Mouse (Mus musculus): ENCODE measurements around the gene Fpr1. TPM values are rescaled to one million over a fixed set of nuclear protein-coding genes. Genes with fewer than 3 reads are reported as not detected.
"Not testable (repeated sequence)": the region's sequence is repeated elsewhere in the genome, so short reads cannot be mapped to it uniquely, and the experiment has no call there.

Gene Fpr1
- polyA plus RNA-seq (2012; rRNA removed) = 0.75 and 0.79 TPM in 2 replicates

DNA sequence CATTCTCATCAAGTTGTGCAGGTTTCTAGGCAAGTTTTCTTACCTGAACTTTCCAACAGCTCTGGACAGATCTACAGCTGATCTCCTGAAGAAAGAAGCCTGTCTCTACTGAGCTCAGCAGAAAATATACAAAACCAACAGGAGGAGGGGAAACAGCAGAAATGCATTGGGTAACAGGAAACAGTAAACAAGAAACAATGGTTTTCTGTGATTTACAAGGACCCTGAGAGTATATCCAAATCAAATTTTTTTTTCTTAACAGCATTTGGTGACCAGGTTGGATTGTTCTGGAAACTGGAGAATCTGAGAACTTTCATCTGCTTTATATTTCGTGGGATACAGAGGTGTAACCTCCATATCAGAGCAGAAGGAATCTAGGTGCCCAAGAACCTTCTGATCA is at the start of gene Fpr1:
Gene Fpr1 (minus strand): TSS at position 101 of the 400 bp plus-strand sequence.
- WGBS = 48% methylated on average over 1 of the region's 1 CpGs
- no peak for DNase-seq (ENCODE audit: low read depth, low spot score)

- no peak for DNase-seq (ENCODE audit: low read depth, low spot score)
These were observed 34.0 kb upstream of the Fpr1 start for GRCm38 (mm10) chr17:17917782-17918181.

- no peak for DNase-seq (ENCODE audit: low read depth, low spot score)
- WGBS = 96% methylated on average over 1 of the region's 1 CpGs
These were observed 33.6 kb upstream of the Fpr1 start for GRCm38 (mm10) chr17:17917376-17917775.

GRCm38 (mm10) chr17:17912618-17913017 is 28.9 kb upstream of the Fpr1 start:
- WGBS = 86% methylated on average over 8 of the region's 8 CpGs
- not testable (repeated sequence) for DNase-seq (ENCODE audit: low read depth, low spot score)

- WGBS = 16% methylated on average over 51 of the region's 51 CpGs
- DNase-seq (ENCODE audit: low read depth, low spot score) = peak; percentile 25
These were observed 26.1 kb upstream of the Fpr1 start for GRCm38 (mm10) chr17:17909636-17910421.

DNA sequence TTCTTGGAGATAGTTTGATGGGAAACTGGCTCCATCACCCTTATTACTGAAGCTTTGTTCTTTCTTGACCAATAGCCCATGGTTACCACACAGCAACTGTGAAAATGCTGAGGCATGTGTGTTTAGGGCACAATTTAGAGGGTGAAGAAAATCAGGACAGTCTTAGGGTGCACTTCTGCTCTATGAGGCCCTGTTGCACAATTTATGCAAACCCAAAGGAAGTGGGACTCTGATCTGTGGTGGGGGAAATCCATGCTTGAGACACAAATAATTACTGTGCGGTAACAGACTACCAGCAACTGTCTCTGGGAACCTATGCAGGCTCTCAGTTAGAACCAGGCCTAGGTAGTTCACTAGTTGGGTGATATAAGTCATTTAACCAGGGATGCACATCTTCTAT is 17.0 kb upstream of the Fpr1 start:
- WGBS = 74% methylated on average over 1 of the region's 1 CpGs
- no peak for DNase-seq (ENCODE audit: low read depth, low spot score)

DNA sequence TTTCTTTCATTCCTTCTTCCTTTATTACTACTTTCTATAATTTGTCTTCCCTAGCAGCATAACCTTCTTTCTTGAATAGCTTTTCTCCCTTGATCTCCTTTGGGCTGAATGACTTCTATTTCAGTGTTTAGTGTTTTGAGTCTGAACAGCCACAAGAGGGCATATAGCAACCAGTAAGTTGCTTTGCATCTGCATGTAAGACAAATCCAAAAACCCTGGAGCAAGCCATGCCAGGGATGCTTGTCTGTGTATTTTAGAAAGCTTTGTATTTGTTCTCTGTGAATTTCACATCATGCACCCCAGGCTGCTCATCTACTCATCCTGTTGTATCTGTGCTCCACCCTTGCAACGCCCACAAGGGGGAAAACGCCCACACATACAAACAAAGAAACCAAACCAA is 15.5 kb upstream of the Fpr1 start:
- WGBS = 64% methylated on average over 2 of the region's 2 CpGs

DNA sequence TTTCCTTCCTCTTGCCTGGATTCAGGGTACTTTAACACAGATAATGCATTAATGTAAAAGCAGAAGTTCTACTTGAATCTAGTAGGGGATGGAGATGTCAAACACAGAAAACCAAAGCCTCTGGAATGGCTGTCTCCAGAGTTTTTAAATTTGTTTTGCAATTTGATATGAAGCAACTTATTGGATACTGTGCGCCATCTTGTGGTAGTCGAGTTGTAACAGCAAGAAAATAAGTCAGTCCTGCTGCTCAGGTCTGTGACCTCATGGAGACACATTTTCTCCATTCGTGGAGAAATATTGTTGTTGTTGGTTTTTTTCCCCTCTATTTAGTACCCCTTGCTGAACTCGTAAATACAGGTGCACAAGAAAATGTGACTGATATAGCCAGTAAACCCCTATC is 12.3 kb upstream of the Fpr1 start:
- WGBS = 2% methylated on average over 4 of the region's 4 CpGs
- DNase-seq (ENCODE audit: low read depth, low spot score) = peak; percentile 31

More for the DNA sequence above, 15.5 kb upstream of the Fpr1 start:
- DNase-seq (ENCODE audit: low read depth, low spot score) = no peak

DNA sequence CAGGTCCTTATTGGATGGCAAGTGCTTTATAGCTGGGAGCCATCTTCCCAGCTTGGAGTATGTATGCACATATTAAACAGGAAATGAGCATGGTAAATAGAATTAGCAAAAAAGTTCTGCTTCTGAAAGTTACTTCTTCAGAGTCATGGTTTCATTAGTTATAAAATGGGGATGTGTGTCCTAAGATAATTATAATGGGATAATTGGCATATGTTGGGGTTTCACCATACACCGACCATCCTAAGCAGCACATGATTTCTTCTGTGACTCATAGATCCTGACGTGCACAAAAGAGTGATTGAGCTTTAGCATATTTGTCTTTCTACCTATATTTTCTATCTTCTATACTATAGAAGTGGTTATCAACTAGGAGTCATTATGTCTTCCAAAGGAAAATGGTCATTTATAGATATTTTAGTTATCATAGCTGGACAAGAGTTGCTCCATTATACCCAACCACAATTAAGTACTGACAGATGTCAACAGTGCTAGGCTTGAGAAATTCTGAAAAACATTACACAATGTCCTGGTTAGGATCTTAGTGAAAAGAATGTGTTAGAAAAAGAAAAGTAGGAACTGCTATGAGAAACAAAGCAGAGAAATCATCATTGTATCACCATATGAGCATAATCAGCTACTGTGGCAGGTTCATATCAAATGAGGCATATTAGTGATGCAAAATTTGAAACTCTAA is 6.1 kb upstream of the Fpr1 start:
- WGBS = 72% methylated on average over 2 of the region's 2 CpGs
- DNase-seq (ENCODE audit: low read depth, low spot score) = no peak

- 42% methylated on average over 1 of the region's 1 CpGs for WGBS
- DNase-seq (ENCODE audit: low read depth, low spot score) = no peak
These were observed 4.1 kb upstream of the Fpr1 start, which contains the start of the genes Fpr2 and Fpr3 for GRCm38 (mm10) chr17:17887774-17888248. TSS of gene Fpr2 (plus strand) at chr17:17887824. TSS of gene Fpr3 (plus strand) at chr17:17887852.

- no peak for DNase-seq (ENCODE audit: low read depth, low spot score)
- WGBS = 61% methylated on average over 3 of the region's 3 CpGs
These were observed 1.1 kb downstream of the Fpr1 start for GRCm38 (mm10) chr17:17882672-17883071.

GRCm38 (mm10) chr17:17879347-17879746 is 4.4 kb downstream of the Fpr1 start:
- 81% methylated on average over 1 of the region's 1 CpGs for WGBS
- DNase-seq (ENCODE audit: low read depth, low spot score) = no peak

- no peak for DNase-seq (ENCODE audit: low read depth, low spot score)
These were observed 12.0 kb downstream of the Fpr1 start for GRCm38 (mm10) chr17:17871697-17872096.

DNA sequence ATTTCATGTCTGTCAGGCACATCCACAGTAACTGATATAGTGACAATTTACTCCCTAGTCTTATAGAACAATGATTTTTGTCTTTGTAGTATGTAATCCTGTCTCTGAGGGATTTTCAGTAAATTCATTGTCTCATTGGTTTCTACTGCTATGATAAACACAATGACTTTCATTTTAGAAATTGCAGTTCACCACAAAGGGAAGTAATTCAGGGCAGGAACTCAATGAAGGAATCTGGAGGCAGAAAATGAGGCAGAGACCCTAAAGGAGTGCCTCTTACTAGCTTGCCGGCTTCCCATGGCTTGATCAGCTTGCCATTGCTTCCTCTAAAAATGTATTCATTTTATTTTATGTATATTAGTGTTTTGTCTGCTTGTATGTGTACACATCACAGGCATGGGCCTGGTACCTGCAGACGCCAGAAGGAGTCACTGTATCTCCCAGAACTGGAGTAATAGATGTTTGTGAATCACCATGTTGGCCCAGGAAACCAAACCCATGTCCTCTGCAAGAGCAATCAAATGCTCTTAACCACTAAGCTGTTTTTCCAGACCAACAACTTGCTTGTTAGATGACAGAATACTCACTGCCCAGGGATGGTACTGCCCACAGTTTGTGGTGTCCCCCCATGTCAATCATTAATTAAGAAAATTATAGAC is 12.7 kb downstream of the Fpr1 start:
- 71% methylated on average over 2 of the region's 2 CpGs for WGBS
- DNase-seq (ENCODE audit: low read depth, low spot score) = no peak

More at GRCm38 (mm10) chr17:17871697-17872096, 12.0 kb downstream of the Fpr1 start:
- 80% methylated on average over 2 of the region's 2 CpGs for WGBS

DNA sequence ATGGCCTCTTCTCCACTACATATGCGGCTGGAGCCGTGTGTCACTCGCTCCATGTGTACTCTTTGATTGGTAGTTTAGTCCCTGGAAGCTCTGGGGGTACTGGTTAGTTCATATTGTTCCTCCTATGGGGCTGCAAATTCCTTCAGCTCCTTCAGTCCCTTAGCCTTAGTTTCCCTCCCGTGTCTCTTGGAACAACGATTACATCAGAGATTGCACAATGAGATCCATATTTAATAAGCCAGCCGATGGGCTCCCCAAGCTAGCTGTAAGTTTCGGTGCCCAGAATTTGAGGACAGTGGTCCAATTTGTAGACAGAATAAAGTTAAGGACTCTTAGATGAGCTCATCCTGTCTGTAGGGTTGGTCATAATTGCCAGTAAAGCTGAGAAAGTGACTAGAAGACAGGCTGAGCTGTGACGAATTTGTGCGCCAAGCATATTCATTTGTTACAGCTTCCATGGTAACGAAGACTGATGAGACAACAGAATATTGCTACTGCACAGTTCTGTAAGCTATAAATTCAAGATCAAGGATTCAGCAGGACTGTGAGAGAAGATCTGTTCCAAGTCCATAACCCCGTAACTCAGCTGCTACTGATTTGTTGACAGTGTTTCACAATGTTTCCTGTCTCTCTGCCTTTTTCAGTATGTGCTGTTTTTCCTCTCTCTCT is 16.8 kb downstream of the Fpr1 start:
- 70% methylated on average over 11 of the region's 11 CpGs for WGBS
- DNase-seq (ENCODE audit: low read depth, low spot score) = no peak

- DNase-seq (ENCODE audit: low read depth, low spot score) = no peak
These were observed 18.6 kb downstream of the Fpr1 start for GRCm38 (mm10) chr17:17865168-17865567.

DNA sequence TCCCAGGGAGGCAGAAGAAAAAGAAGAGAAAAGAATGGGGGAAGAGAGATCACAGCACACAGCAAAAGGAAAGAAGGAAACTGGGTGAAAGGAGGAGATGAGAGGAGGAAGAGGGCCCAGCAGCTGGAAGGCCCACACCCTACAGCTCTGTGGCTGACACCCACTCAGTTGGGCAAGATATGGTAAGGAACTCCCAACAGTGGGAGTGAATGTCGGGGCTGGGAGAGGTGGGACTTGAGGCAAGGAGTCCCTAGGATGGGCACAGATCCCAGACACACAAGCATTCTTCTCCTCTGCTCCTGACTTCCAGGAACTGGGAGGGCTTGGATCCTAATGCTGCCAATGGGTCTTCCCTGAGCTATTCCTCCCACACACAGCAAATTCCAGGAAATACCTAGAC is 21.4 kb downstream of the Fpr1 start:
- DNase-seq (ENCODE audit: low read depth, low spot score) = no peak
- 27% methylated on average over 1 of the region's 1 CpGs for WGBS

More at GRCm38 (mm10) chr17:17865168-17865567, 18.6 kb downstream of the Fpr1 start:
- WGBS = 40% methylated on average over 2 of the region's 2 CpGs

- no peak for DNase-seq (ENCODE audit: low read depth, low spot score)
- 72% methylated on average over 3 of the region's 3 CpGs for WGBS
These were observed 23.6 kb downstream of the Fpr1 start for GRCm38 (mm10) chr17:17860110-17860509.

- WGBS = 56% methylated on average over 1 of the region's 1 CpGs
- no peak for DNase-seq (ENCODE audit: low read depth, low spot score)
These were observed 26.3 kb downstream of the Fpr1 start for GRCm38 (mm10) chr17:17857446-17857845.

DNA sequence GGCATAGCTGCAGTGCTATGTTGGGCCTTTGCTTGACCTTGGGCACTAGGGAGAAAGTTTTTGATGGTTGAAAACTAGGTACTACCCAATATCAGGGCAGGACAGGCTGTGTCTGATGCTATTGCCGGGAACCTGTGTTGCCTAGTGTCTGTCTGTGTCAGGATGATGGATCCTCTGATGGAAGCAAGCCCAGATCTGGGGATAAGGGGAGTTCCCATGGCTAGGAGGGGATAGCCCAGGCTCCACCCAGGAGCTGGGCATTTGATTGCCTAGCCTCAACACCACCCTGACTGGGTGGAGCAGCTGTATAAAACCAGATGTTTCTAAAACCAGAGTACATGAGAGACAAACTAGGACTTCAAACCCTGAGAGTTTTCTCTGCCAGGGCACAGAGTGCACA is 27.1 kb downstream of the Fpr1 start:
- WGBS = 63% methylated on average over 1 of the region's 1 CpGs
- DNase-seq (ENCODE audit: low read depth, low spot score) = no peak
